Mouse (Mus musculus): ENCODE data around the gene Tmem222.

DNA sequence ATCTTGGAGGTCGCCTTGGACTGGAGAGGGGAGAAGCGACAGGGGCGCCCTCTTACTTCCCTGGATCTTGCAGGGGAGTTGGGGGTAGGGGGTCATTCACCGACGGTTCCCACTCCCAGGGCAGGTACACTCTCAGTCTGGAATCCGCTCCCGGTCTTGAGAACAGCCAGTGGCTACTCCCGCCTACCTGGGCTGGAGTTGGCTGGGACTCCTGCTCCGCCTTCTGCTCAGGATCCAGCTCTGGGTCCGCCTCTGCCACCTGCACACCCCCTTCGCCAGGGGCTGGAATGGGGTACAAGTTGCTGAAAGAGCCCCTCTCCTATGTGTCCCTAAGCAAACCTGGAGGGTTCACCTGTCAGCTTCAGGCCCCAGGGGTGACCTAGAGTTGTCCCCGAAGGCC lies 20.4 kb downstream of the Tmem222 start:
- TF ChIP-seq CTCF (IDR thresholded peaks at IDR 0.05; ENCODE audit: control insufficient read depth, insufficient read depth, insufficient read length) (no peak), USF1 (IDR thresholded peaks at IDR 0.05; ENCODE audit: low read depth) (no peak), MAX (IDR thresholded peaks at IDR 0.05) (no peak), MYOG (IDR thresholded peaks at IDR 0.05; ENCODE audit: control insufficient read depth, extremely low read depth, insufficient read length) (no peak), CEBPB (IDR thresholded peaks at IDR 0.05; ENCODE audit: low read depth) (no peak), FOSL1 (IDR thresholded peaks at IDR 0.05; ENCODE audit: insufficient read depth, low read length, poor library complexity, severe bottlenecking) (no peak), MYOD1 (IDR thresholded peaks at IDR 0.05; ENCODE audit: control insufficient read depth, insufficient read length, low read depth) (no peak)
